Mouse (Mus musculus) heart, embryonic 10.5 days (tissue): ENCODE data around the gene Dmkn. TPM values are rescaled to one million over a fixed set of nuclear protein-coding genes. Genes with fewer than 3 reads are reported as not detected.
"Not testable (repeated sequence)": the region's sequence is repeated elsewhere in the genome, so short reads cannot be mapped to it uniquely, and the experiment has no call there.

ENCODE experiments used
- DNase-seq: peaks from one replicate; pipeline ENCODE4 v3.0.0-alpha.2; 2017; ENCODE audit warnings: low spot score
- H3K27ac ChIP-seq: fragments of 300-500 bp; sonication (generic); 2 replicates; pipeline ENCODE4 v1.5.1; 2016; ENCODE audit warnings: mild to moderate bottlenecking
- H3K27me3 ChIP-seq: fragments of 300-500 bp; sonication (generic); 2 replicates; pipeline ENCODE4 v1.6.1; 2016; ENCODE audit warnings: mild to moderate bottlenecking; ENCODE audit not compliant: poor library complexity, insufficient read depth, severe bottlenecking
- H3K36me3 ChIP-seq: fragments of 300-500 bp; sonication (generic); 2 replicates; pipeline ENCODE4 v1.6.1; 2016; ENCODE audit warnings: mild to moderate bottlenecking, moderate library complexity
- H3K4me1 ChIP-seq: fragments of 300-500 bp; sonication (generic); 2 replicates; pipeline ENCODE4 v1.6.1; 2016; ENCODE audit warnings: mild to moderate bottlenecking
- H3K4me3 ChIP-seq: fragments of 300-500 bp; sonication (generic); 2 replicates; pipeline ENCODE4 v1.5.1; 2016; ENCODE audit warnings: mild to moderate bottlenecking, moderate library complexity
- H3K9me3 ChIP-seq: fragments of 300-500 bp; sonication (generic); 2 replicates; pipeline ENCODE4 v1.6.1; 2016; ENCODE audit warnings: mild to moderate bottlenecking, moderate library complexity
- WGBS: fragments of 180-500 bp; shearing (Covaris S2); methylation state at CpG from one replicate; pipeline ENCODE4 v1.1.7; 2016; 5-methylcytosine and 5-hydroxymethylcytosine counted together
- polyA plus RNA-seq: library from polyadenylated mRNA; unstranded; fragments of >200 nt; fragmentation: Nextera tagmentation; extraction: Ambion mirVana; gene quantifications from 2 replicates; pipeline ENCODE4 v1.2.1, GENCODE M21; 2016

Dmkn gene
- polyA plus RNA-seq, 1 experiment from 2014 or later: 0.39 TPM

GRCm38 (mm10) chr7:30743617-30744016 is 19.9 kb upstream of the Dmkn start, which contains the start of gene Gapdhs:
TSS of gene Gapdhs (minus strand) at chr7:30743681.
- not testable (repeated sequence) for H3K9me3 ChIP-seq, H3K27ac ChIP-seq

GRCm38 (mm10) chr7:30744022-30744598 is 19.4 kb upstream of the Dmkn start:
- Histone ChIP-seq H3K27ac (no peak overlapping the region), H3K9me3 (no peaks in the 10 kb centered on the region), H3K4me1 (peaks cover 16% of the 10 kb centered on the region), H3K4me3 (no peak overlapping the region), H3K27me3 (no peaks in the 10 kb centered on the region), H3K36me3 (no peaks in the 10 kb centered on the region)
- WGBS: 33% methylated on average over 4 of the region's 4 CpGs
- DNase-seq: no peak

More at GRCm38 (mm10) chr7:30743617-30744016, 19.9 kb upstream of the Dmkn start, which contains the start of gene Gapdhs:
- H3K4me3 ChIP-seq, H3K27me3 ChIP-seq, DNase-seq, H3K36me3 ChIP-seq: not testable (repeated sequence)
- peaks cover 16% of the 10 kb centered on the region for H3K4me1 ChIP-seq
- 70% methylated on average over 4 of the region's 4 CpGs for WGBS

DNA sequence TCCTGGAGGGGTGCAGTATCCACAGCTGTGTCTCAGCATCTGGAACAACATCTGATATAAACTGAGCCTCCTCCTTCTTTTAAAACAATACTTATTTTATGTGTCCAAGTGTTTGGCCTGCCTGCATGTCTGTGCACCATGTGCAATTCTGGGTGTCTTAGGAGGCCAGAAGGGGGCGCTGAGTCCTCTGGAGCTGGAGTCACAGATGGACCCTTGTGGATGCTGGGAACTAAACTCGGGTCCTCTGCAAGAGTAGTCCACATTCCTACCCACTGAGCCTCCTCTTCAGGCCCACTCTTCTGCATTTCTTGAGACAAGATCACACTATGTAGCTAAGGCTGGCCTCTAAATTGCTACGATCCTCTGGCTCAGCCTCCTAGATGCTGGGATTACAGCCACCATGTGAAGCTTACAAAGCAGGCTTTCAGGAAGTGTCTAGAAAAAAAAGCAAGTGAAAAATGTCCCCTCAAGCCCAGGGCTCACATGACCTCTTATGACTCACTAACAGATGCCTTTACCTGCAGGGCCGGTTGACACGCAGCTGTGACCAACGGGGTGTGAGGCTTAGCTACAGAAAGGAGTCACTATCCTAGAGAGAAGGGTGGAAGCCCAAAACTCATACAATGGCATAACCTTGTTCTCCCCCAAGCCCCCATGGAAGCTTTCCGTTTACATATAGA is 15.9 kb upstream of the Dmkn start:
- 80% methylated on average over 7 of the region's 7 CpGs for WGBS
- DNase-seq: no peak
- H3K36me3 ChIP-seq: no peaks in the 10 kb centered on the region

GRCm38 (mm10) chr7:30749824-30750606 is 13.5 kb upstream of the Dmkn start:
- no peak overlapping the region for H3K4me3 ChIP-seq
- peaks cover 14% of the 10 kb centered on the region for H3K4me1 ChIP-seq
- H3K9me3 ChIP-seq: peaks cover 4% of the 10 kb centered on the region; the same call in 1 of the 2 replicates
- no peak overlapping the region for H3K27ac ChIP-seq
- no peak for DNase-seq
- H3K27me3 ChIP-seq: no peaks in the 10 kb centered on the region
- peaks cover 6% of the 10 kb centered on the region for H3K36me3 ChIP-seq
- WGBS: 77% methylated on average over 13 of the region's 13 CpGs

More for the DNA sequence above, 15.9 kb upstream of the Dmkn start:
- H3K4me1 ChIP-seq: peaks cover 22% of the 10 kb centered on the region
- no peaks in the 10 kb centered on the region for H3K9me3 ChIP-seq
- H3K27ac ChIP-seq: no peak overlapping the region
- H3K4me3 ChIP-seq: no peak overlapping the region
- no peaks in the 10 kb centered on the region for H3K27me3 ChIP-seq

- H3K27me3 ChIP-seq: no peaks in the 10 kb centered on the region
- 44% methylated on average over 5 of the region's 5 CpGs for WGBS
Measured at GRCm38 (mm10) chr7:30751086-30751669, 12.4 kb upstream of the Dmkn start, which contains the start of gene Sbsn. TSS of gene Sbsn (plus strand) at chr7:30751471.

GRCm38 (mm10) chr7:30757001-30757400 is 6.6 kb upstream of the Dmkn start:
- DNase-seq: no peak
- Histone ChIP-seq H3K4me1 (peaks cover 21% of the 10 kb centered on the region), H3K9me3 (peaks cover 6% of the 10 kb centered on the region; the same call in 1 of the 2 replicates), H3K36me3 (peaks cover 18% of the 10 kb centered on the region), H3K4me3 (no peak overlapping the region), H3K27me3 (no peaks in the 10 kb centered on the region), H3K27ac (no peak overlapping the region)
- WGBS: 62% methylated on average over 3 of the region's 3 CpGs

More at GRCm38 (mm10) chr7:30751086-30751669, 12.4 kb upstream of the Dmkn start, which contains the start of gene Sbsn:
- Histone ChIP-seq H3K9me3 (peaks cover 6% of the 10 kb centered on the region; the same call in 1 of the 2 replicates), H3K27ac (no peak within 1 kb of the TSS), H3K4me3 (no peak within 1 kb of the TSS), H3K36me3 (peaks cover 16% of the 10 kb centered on the region), H3K4me1 (peaks cover 10% of the 10 kb centered on the region)
- no peak for DNase-seq

DNA sequence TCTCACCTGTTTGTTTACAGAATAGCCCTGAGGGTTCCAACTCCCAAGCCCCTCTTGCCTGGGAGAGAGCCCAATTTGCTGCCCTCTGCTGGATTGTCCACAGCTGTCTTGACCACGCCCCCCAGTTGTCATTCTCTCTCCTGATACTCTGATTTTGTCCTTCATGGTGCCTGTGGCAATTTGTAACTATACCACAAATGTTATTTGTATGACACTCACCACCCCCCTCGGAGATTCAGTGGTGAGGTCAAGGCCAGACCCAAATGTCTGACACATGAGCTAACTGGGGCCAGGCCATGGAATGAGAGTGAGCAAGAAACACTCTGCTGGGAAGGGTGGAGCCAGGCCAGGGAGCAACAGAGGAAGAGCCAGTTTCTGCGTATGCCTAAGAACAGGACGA is 4.7 kb upstream of the Dmkn start:
- Histone ChIP-seq H3K9me3 (peaks cover 6% of the 10 kb centered on the region; the same call in 1 of the 2 replicates), H3K27ac (no peak overlapping the region), H3K27me3 (0 out of 2 replicates have a peak, but pooled peaks cover 2% of the 10 kb centered on the region), H3K4me1 (peaks cover 23% of the 10 kb centered on the region), H3K4me3 (no peak overlapping the region), H3K36me3 (peaks cover 18% of the 10 kb centered on the region)
- 31% methylated on average over 4 of the region's 4 CpGs for WGBS
- no peak for DNase-seq

DNA sequence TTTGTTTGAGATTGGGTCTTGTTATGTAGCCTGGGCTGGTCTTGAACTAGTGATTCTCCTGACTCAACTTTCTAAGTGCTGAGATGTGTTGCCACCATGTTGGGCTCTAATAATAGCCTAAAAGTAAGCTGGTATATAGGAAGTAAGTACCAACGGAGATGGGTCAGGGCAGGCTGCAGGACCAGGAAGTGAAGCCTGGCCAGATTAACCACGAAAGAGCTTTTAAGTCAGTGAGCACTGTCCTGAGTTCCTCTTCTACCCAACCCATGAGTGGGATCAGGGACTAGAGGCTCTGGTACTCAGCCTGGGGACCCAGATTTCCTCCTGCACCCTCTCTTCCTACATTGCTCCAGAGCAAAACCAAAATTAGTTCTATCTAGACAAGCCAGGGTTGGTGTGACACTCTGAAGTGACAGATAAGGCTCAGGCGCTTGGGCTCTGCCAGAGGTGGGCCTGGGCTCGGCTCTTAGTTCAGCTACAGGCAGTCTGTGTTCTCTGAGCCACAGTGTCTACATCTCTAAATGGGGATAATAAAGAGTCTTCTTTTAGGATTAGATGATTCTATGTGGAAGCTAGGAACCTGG is 1.7 kb upstream of the Dmkn start:
- Histone ChIP-seq H3K27me3 (peaks cover 8% of the 10 kb centered on the region; the same call in 1 of the 2 replicates), H3K9me3 (no peaks in the 10 kb centered on the region), H3K4me1 (peaks cover 30% of the 10 kb centered on the region), H3K27ac (no peak overlapping the region), H3K36me3 (no peaks in the 10 kb centered on the region), H3K4me3 (no peak overlapping the region)
- 44% methylated on average over 4 of the region's 4 CpGs for WGBS
- no peak for DNase-seq

- peaks cover 8% of the 10 kb centered on the region; the same call in 1 of the 2 replicates for H3K27me3 ChIP-seq
- 39% methylated on average over 11 of the region's 11 CpGs for WGBS
- no peaks in the 10 kb centered on the region for H3K9me3 ChIP-seq
- no peak for DNase-seq
- no peaks in the 10 kb centered on the region for H3K36me3 ChIP-seq
- no peak overlapping the region for H3K27ac ChIP-seq
- H3K4me3 ChIP-seq: peak overlapping the region; percentile 29; the same call in 1 of the 2 replicates
- H3K4me1 ChIP-seq: peaks cover 27% of the 10 kb centered on the region
Measured at GRCm38 (mm10) chr7:30765173-30765572, 1.6 kb downstream of the Dmkn start.

- no peak overlapping the region for H3K27ac ChIP-seq
- H3K36me3 ChIP-seq: no peaks in the 10 kb centered on the region
- peaks cover 8% of the 10 kb centered on the region; the same call in 1 of the 2 replicates for H3K27me3 ChIP-seq
- 85% methylated on average over 4 of the region's 4 CpGs for WGBS
- no peaks in the 10 kb centered on the region for H3K9me3 ChIP-seq
- no peak overlapping the region for H3K4me3 ChIP-seq
- no peak for DNase-seq
- H3K4me1 ChIP-seq: peaks cover 18% of the 10 kb centered on the region
Measured at GRCm38 (mm10) chr7:30766408-30766807, 2.9 kb downstream of the Dmkn start.

- Histone ChIP-seq H3K9me3 (no peaks in the 10 kb centered on the region), H3K36me3 (no peaks in the 10 kb centered on the region), H3K27ac (no peak overlapping the region), H3K4me3 (no peak overlapping the region), H3K4me1 (peaks cover 13% of the 10 kb centered on the region), H3K27me3 (peaks cover 5% of the 10 kb centered on the region; the same call in 1 of the 2 replicates)
- 31% methylated on average over 9 of the region's 9 CpGs for WGBS
- no peak for DNase-seq
Measured at GRCm38 (mm10) chr7:30769236-30769635, 5.7 kb downstream of the Dmkn start.

DNA sequence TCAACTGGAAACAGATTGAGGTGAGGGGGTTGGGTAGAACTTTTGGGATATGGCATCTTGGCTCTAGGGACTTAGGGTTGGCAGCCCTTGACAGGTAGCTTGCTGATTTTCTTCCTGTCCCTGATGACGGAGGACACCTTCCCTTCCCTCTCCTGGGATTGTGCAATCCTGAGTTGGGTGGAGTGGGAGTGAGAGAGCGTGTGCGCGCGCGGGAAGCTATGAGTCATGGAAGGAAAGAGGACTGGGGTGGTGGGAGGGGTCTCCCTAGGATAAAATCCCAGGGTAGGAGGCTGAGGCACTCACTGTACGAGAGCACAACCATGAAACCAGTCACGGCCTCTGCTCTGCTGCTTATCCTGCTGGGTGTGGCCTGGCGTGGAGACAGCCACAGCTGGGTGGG is 12.5 kb downstream of the Dmkn start:
- no peak for DNase-seq
- Histone ChIP-seq H3K27ac (no peak overlapping the region), H3K9me3 (no peaks in the 10 kb centered on the region), H3K4me3 (no peak overlapping the region), H3K4me1 (no peaks in the 10 kb centered on the region), H3K27me3 (no peaks in the 10 kb centered on the region), H3K36me3 (no peaks in the 10 kb centered on the region)
- 78% methylated on average over 9 of the region's 9 CpGs for WGBS
